Mouse (Mus musculus) liver, embryonic 12.5 days (tissue): ENCODE measurements around the gene Man1c1. TPM values are rescaled to one million over a fixed set of nuclear protein-coding genes. Genes with fewer than 3 reads are reported as not detected.
A peak's percentile ranks its signal among the peaks of the same experiment; 100 is the strongest.

Experiments used
- ATAC-seq: fragments of 200-750 bp; cut with Nextera tagmentation; 2 replicates; pipeline ENCODE4 v1.8.0; 2017; ENCODE audit warnings: moderate number of reproducible peaks, mild to moderate bottlenecking, moderate library complexity
- H3K27ac ChIP-seq: fragments of 300-500 bp; sonication (generic); 2 replicates; pipeline ENCODE4 v1.5.1; 2016; ENCODE audit warnings: mild to moderate bottlenecking
- H3K27me3 ChIP-seq: fragments of 300-500 bp; sonication (generic); replicated peaks from 2 replicates; pipeline ENCODE4 v1.6.1; 2016; ENCODE audit warnings: mild to moderate bottlenecking, moderate library complexity
- H3K36me3 ChIP-seq: fragments of 300-500 bp; sonication (generic); 2 replicates; pipeline ENCODE4 v1.6.1; 2016; ENCODE audit warnings: mild to moderate bottlenecking, moderate library complexity
- H3K4me1 ChIP-seq: fragments of 300-500 bp; sonication (generic); 2 replicates; pipeline ENCODE4 v1.6.1; 2016
- H3K4me2 ChIP-seq: fragments of 300-500 bp; sonication (generic); 2 replicates; pipeline ENCODE4 v1.6.1; 2016; ENCODE audit warnings: mild to moderate bottlenecking, moderate library complexity
- H3K4me3 ChIP-seq: fragments of 300-500 bp; sonication (generic); 2 replicates; pipeline ENCODE4 v1.5.1; 2016; ENCODE audit warnings: mild to moderate bottlenecking, moderate library complexity
- H3K9ac ChIP-seq: fragments of 300-500 bp; sonication (generic); 2 replicates; pipeline ENCODE4 v1.6.1; 2016; ENCODE audit warnings: mild to moderate bottlenecking, moderate library complexity
- H3K9me3 ChIP-seq: fragments of 300-500 bp; sonication (generic); replicated peaks from 2 replicates; pipeline ENCODE4 v1.6.1; 2016; ENCODE audit warnings: mild to moderate bottlenecking, moderate library complexity
- WGBS: fragments of 180-500 bp; shearing (Covaris S2); methylation state at CpG from one replicate; pipeline ENCODE4 v1.1.7; 2016; ENCODE audit not compliant: insufficient replicate concordance; 5-methylcytosine and 5-hydroxymethylcytosine counted together
- polyA plus RNA-seq: library from polyadenylated mRNA; unstranded; fragments of >200 nt; fragmentation: Nextera tagmentation; extraction: Ambion mirVana; gene quantifications from 2 replicates; pipeline ENCODE4 v1.2.1, GENCODE M21; 2016

Gene Man1c1
- polyA plus RNA-seq, 1 experiment from 2014 or later, result 3.2 TPM

DNA sequence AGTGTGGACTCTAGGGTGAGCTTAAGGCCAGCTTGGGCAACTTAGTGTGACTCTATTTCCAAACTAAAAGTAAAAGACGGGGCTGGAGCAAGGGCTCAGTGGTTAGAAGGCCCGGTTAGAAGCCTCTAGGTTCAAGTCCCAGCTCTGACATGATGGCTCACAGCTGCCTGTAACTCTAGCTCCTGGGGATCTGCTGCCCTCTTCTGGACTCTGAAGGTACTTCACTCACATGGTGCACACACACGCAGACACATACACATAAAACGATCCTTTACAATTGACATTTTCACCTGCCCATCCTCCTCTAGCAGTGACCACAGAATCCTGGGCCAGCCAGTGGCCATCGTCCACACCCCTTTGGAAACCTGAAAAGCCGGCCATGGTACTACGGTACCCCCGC is 154.2 kb downstream of the Man1c1 start:
- Histone ChIP-seq H3K4me1 (peaks cover 42% of the 10 kb centered on the region), H3K4me2 (no peak overlapping the region), H3K4me3 (no peak overlapping the region), H3K9me3 (peaks cover 5% of the 10 kb centered on the region), H3K36me3 (peaks cover 32% of the 10 kb centered on the region), H3K27ac (no peak overlapping the region), H3K27me3 (peaks cover 9% of the 10 kb centered on the region), H3K9ac (no peak overlapping the region)
- 90% methylated on average over 8 of the region's 8 CpGs for WGBS
- ATAC-seq, result no peak

DNA sequence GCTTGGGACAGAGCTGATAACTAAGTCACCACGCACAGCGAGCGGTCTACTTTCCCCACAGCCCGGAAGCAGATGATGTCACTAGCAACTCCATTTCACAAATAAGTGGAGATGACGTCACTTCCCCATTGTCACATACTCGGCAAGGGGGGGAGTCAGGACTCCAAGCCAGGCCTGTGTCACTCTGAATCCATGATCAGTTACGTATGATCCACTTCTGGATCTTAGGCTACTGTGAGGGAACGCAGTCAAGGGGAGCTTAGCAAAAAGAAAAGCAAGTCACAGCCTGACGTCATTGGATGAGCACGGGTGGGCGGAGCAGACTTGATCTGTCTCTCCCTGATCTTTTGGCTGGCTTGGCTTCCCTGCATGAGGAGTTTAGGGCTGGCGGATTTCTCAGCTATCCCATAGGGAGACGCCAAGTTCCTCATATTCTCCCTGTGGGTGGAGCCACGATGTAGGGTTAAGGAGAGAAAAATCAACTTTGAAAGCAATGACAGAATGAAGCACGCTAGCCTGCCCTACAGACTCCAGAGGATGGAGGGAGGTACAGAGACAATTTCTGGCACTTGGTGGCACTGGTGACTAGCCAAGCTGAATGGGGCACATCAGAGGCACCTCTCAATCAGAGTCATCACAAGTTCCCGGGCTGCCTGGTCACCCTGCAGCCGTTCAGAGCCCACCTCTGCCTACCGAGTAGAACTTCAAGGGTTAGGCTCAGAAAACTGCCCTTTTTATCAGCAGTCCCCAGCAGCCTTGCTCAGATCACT is 155.7 kb downstream of the Man1c1 start:
- 44% methylated on average over 18 of the region's 18 CpGs for WGBS
- peak; percentile 41 for ATAC-seq
- Histone ChIP-seq H3K27me3 (peaks cover 9% of the 10 kb centered on the region), H3K4me3 (no peak overlapping the region), H3K4me1 (peaks cover 46% of the 10 kb centered on the region), H3K9ac (peak overlapping the region; percentile 14; the same call in 1 of the 2 replicates), H3K36me3 (peaks cover 38% of the 10 kb centered on the region), H3K9me3 (peaks cover 5% of the 10 kb centered on the region), H3K27ac (peak overlapping the region; percentile 58), H3K4me2 (peak overlapping the region; percentile 42)

DNA sequence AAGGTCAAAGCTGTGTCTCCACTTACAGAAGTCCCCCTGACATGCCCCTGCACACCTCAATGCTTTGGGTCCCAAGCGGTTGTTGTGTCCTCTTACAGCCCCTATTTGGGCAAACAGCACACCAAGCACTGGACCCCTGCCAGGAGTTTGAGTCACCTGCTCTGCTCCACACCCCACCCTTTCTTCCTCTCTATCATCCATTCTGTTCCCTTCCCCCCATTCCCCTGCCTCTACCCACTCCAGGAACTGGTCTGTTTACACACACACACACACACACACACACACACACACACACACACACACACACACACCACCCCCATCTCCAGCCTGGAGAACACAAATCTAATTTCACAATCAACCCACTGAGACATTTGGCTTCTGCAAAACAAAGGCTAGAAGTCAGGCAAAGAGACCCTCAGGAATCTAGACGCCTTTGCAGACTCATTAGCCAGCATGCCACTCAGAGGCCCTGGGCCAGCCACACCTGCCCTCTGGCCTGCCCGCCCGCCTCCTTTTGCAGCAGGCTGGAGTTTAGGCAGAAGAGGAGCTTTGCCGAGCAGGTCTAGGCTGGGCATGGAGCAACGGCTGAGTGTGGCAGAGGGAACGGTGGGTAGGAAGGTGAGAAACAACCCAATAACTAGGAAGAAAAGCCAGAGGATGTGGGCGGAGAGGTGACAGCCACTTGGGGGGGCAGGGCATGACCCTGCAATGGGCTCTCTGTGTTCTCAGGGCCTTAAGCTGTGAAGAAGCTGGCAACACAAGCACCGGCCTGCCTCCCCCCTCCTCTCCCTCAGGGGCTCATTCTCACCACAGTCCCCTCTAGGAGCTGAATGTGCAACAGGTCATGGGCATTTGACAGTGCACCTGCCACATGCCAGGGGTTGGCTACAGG is 157.0 kb downstream of the Man1c1 start:
- no peak overlapping the region for H3K9ac ChIP-seq
- no peak overlapping the region for H3K4me2 ChIP-seq
- WGBS, result 75% methylated on average over 9 of the region's 9 CpGs
- no peak for ATAC-seq
- peaks cover 5% of the 10 kb centered on the region for H3K9me3 ChIP-seq
- peak overlapping the region; percentile 36; the same call in 1 of the 2 replicates for H3K27ac ChIP-seq
- H3K4me3 ChIP-seq, result no peak overlapping the region
- peaks cover 9% of the 10 kb centered on the region for H3K27me3 ChIP-seq
- H3K4me1 ChIP-seq, result peaks cover 41% of the 10 kb centered on the region
- H3K36me3 ChIP-seq, result peaks cover 47% of the 10 kb centered on the region

DNA sequence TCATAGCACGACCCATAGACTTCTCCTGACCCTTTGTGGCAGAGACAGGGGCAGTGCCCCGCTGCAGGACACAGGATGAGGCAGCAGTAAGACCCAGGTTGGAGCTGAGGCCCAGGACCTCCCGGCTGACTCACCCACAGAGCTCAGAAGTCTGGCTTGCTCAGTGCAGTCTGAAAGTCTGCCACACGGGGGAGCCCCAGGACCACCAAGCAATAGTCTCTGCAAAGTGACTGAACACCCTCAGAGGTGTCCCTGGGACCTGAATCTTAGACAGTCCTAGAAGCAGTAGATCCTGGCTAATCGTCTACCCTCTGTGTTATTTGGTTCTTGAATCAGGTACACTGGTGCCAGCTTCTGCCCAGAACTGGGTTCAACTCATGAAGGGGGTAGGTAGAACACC is 160.8 kb downstream of the Man1c1 start:
- no peak overlapping the region for H3K27ac ChIP-seq
- H3K4me3 ChIP-seq, result no peak overlapping the region
- no peaks in the 10 kb centered on the region for H3K27me3 ChIP-seq
- 11% methylated on average over 5 of the region's 5 CpGs for WGBS
- H3K4me1 ChIP-seq, result peaks cover 23% of the 10 kb centered on the region
- no peak overlapping the region for H3K9ac ChIP-seq
- peaks cover 61% of the 10 kb centered on the region for H3K36me3 ChIP-seq
- no peaks in the 10 kb centered on the region for H3K9me3 ChIP-seq
- no peak overlapping the region for H3K4me2 ChIP-seq
- ATAC-seq, result peak; percentile 49

DNA sequence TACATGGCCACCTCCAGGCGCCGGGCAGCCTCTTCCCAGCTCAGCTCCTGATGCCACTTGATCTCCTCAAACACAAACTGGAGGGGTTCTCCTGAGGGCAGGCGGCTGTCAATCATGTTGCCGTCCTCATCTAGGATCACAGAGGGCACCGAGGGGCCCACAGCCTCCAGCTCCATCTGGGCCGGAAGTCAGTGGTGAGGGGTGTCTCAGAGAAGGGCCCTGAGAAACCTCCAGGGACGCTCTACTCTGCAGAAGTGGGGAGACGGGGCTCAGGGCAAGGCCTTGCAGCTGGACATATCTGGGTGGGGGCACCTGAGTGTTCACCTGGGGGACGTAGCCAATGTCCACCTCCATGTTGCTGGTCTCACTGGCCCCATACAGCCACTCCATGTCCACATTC is 161.4 kb downstream of the Man1c1 start:
- Histone ChIP-seq H3K27ac (no peak overlapping the region), H3K4me3 (no peak overlapping the region), H3K9me3 (no peaks in the 10 kb centered on the region), H3K4me1 (peaks cover 18% of the 10 kb centered on the region), H3K27me3 (no peaks in the 10 kb centered on the region), H3K4me2 (no peak overlapping the region), H3K36me3 (peaks cover 61% of the 10 kb centered on the region), H3K9ac (no peak overlapping the region)
- 0 out of 2 replicates have a peak, but pooled peaks have one; percentile 1 for ATAC-seq
- 76% methylated on average over 9 of the region's 9 CpGs for WGBS

DNA sequence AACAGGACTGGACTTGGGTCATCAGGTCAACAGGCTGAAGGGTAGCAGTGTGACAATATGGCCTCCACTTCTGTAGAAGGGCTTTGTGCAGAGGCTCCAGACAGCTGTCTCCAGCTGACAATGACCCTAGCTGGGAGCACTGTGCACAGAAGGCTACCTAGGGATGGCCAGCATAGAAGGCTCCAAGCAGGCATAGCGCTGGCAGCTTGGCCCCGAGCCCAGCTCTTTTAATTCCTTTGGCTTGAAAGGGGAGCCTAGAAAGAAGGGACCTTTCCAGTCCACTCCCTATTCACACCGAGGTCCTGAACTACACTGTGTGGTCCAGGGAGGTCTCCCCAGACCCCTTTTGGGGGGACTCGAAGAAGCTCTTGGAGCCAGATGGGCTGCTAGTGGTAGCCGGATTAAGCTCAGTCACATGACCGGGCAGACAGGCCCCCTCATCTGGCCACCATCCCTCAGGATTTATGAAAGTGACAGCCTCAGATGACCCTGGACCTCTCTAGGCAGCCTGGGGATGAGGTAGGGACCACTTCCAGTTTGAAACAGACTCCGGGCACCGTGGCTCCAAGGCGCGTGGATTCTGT is 165.0 kb downstream of the Man1c1 start:
- Histone ChIP-seq H3K4me2 (no peak overlapping the region), H3K9me3 (no peaks in the 10 kb centered on the region), H3K9ac (no peak overlapping the region), H3K27me3 (no peaks in the 10 kb centered on the region), H3K27ac (no peak overlapping the region), H3K4me3 (no peak overlapping the region), H3K36me3 (peaks cover 39% of the 10 kb centered on the region), H3K4me1 (peaks cover 21% of the 10 kb centered on the region)
- 80% methylated on average over 10 of the region's 10 CpGs for WGBS
- no peak for ATAC-seq

DNA sequence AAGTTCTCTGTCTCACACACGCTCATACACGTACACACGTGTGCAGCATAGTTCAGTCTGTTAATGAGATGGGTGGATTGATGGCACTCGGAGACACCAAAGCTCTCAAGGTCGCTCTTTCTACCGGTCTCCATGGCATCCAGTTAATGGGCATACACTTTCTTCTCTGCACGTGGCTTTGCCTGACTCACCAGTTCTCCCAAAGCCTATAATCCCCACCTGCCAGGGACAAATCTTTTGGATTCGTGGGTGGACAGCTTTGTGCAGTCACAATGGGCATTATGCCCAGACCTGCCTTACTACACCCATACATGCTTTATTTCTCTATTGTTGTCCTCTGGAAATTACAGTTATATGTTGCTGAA is 168.3 kb downstream of the Man1c1 start:
- Histone ChIP-seq H3K9me3 (no peaks in the 10 kb centered on the region), H3K4me1 (peaks cover 35% of the 10 kb centered on the region), H3K4me3 (peak overlapping the region; percentile 98), H3K27me3 (no peaks in the 10 kb centered on the region), H3K36me3 (peaks cover 33% of the 10 kb centered on the region), H3K9ac (peak overlapping the region; percentile 95), H3K27ac (peak overlapping the region; percentile 81), H3K4me2 (peak overlapping the region; percentile 96)
- no peak for ATAC-seq
- 23% methylated on average over 8 of the region's 8 CpGs for WGBS

DNA sequence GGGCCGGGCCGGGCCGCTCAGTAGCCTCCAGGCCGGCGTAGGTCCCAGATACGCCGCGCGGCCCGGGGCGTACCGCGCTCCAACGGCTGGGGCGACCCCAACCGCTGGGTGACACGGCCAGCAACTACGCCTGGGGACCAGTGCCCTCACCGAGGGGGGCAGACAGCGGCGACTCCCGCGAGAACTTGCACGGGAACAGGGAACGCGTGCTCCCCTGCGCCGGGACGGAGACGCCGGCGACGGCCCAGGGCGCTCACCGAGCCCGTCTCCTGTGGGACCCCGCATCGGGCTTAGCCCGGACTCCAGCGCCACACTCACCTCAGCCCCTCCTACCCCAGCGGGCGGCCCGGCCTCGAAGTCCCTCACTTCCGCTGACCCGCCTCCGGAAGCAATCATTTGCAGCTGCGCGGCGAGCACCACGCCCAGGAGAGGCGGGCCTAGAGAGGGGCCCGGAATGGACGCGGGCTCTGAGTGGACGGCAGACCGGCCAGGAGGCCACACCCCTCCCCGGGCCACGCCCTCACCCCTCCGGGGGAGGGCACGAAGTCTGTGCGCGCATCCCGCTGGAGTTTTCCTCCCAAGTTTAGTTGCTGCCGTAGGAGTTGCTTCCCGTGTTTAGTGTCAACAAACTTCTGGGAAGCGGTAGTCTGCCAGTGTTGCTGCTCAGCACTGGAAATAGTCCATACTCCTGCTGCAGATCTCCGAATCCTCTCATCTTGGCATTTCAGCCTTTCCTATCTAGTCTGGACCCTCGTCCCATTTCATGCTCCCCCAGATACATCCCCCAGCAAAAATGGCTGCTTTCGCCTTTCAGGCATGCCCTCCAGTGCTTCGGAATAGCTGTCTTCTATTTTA is 168.9 kb downstream of the Man1c1 start, which contains the start of gene Mtfr1l:
Gene Mtfr1l, minus strand, starts transcription at position 456 of the 855 bp plus-strand sequence.
- peak within 1 kb of the TSS; percentile 98 for H3K4me3 ChIP-seq
- ATAC-seq, result peak; percentile 95
- no peaks in the 10 kb centered on the region for H3K27me3 ChIP-seq
- H3K9ac ChIP-seq, result peak within 1 kb of the TSS; percentile 95
- H3K4me2 ChIP-seq, result peak within 1 kb of the TSS; percentile 96
- H3K27ac ChIP-seq, result peak within 1 kb of the TSS; percentile 81
- peaks cover 35% of the 10 kb centered on the region for H3K4me1 ChIP-seq
- no peaks in the 10 kb centered on the region for H3K9me3 ChIP-seq
- 2% methylated on average over 68 of the region's 71 CpGs for WGBS
- H3K36me3 ChIP-seq, result peaks cover 33% of the 10 kb centered on the region

DNA sequence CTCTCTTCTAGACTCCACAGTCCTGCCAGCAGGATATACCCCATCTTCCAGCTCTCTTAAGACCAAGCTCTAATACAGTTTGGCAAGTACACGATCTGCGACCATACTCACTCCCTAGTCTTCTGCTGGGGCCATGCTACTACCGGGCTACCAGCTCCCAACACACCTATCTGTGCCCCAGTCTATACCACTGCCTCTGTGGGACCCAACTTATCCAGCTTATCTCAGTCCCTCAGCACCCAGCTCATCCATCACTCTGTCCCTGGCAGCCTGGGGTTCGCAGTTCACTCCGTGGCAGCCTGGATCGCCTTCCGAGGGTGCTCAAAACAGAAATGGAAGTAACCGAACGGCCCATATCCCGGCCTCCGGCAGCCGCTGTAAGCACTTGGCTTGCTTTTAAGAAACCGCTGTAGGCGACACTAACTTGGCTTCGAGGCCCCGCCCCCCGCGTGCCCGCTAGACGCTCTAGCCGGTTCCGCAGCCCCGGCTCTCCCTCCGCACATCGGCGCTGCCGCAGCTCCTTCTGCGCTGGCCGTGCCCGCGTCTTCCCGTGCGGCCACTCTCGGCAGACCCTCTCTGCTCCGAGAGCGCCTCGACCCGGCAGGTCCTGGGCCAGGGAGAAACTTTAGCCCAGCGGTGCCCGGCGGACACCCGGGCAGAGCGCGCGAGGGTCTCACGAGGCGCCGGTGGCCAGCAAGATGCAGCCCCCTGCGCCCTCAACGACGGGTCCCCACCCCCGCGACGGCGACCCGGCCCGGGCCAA is 169.8 kb downstream of the Man1c1 start:
- Histone ChIP-seq H3K27ac (peak overlapping the region; percentile 81), H3K9ac (peak overlapping the region; percentile 95), H3K4me3 (peak overlapping the region; percentile 98), H3K4me2 (peak overlapping the region; percentile 96), H3K36me3 (peaks cover 35% of the 10 kb centered on the region), H3K4me1 (peaks cover 35% of the 10 kb centered on the region), H3K9me3 (no peaks in the 10 kb centered on the region), H3K27me3 (no peaks in the 10 kb centered on the region)
- WGBS, result under 1% methylated on average over 56 of the region's 57 CpGs
- ATAC-seq, result peak; percentile 74

DNA sequence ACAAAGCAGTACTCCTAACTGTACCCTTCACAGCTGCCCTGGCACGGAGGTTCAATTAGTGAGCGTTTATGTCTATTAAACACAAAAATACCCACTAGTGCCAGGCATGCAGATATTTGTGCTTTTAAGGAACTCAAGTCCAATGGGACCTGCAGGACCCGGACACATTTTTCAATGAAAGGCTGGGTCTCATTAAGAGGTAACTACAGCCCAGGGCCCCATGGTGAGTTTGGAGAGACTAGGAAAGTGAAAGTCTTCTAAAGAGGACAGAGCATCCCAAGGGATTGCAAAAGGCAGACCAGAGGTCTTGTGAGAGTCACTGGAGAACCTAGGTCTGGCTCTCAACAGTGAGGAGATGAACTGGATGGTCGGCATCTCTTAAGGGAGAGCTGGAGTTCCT is 170.7 kb downstream of the Man1c1 start:
- Histone ChIP-seq H3K9ac (peak overlapping the region; percentile 95), H3K4me2 (peak overlapping the region; percentile 96), H3K4me3 (peak overlapping the region; percentile 98), H3K27me3 (no peaks in the 10 kb centered on the region), H3K27ac (peak overlapping the region; percentile 81), H3K4me1 (peaks cover 35% of the 10 kb centered on the region), H3K36me3 (peaks cover 37% of the 10 kb centered on the region), H3K9me3 (no peaks in the 10 kb centered on the region)
- WGBS, result 74% methylated on average over 4 of the region's 4 CpGs
- ATAC-seq, result no peak
